Mouse (Mus musculus): Measurements from ENCODE around the gene Rnf111. TPM values are rescaled to one million over a fixed set of nuclear protein-coding genes. Genes with fewer than 3 reads are reported as not detected.

The Rnf111 gene
- total RNA-seq, 2 experiments from 2014 or later, result 13.3 to 14.0 TPM

DNA sequence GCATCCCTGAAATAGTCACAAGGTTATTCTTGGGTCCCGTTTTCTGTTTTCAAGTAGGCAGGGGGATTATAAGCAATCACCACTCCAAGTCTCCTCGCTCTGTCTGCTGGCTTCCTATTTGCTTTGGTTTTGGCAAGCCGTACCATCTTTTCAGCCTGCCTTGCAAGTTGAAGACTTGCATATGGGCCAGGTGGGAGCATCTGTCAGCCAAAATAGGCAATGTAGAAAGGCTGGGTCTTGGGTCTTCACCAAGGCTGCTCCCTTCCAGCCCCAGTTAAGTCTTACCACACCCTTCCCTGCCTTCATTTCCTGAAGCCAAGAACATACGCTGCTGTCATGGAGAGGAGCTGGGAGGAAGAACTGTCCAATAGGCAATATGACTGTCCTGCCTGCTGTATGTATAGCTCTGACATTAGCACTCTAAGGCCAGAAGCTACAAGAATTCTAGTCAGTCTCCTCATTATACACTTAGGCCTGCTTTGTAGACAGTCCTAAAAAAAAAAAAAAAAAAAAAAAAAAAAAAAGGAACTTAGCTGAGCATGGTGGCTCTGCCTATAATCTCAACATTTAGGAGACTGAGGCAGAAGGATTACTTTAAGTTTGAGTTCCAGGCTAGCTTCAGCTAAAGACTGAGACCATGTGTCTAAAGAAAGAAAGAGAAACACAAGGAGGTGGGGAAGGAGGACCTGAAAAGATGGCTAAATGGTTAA lies 116.0 kb downstream of the Rnf111 start:
- TF ChIP-seq CTCF (IDR thresholded peaks at IDR 0.05), result no peak
- Histone ChIP-seq H3K27ac (no peak overlapping the region), H3K4me3 (no peak overlapping the region)
- intact Hi-C loops (cut with DNase I), result no loop called here
- peak; percentile 56 for DNase-seq

DNA sequence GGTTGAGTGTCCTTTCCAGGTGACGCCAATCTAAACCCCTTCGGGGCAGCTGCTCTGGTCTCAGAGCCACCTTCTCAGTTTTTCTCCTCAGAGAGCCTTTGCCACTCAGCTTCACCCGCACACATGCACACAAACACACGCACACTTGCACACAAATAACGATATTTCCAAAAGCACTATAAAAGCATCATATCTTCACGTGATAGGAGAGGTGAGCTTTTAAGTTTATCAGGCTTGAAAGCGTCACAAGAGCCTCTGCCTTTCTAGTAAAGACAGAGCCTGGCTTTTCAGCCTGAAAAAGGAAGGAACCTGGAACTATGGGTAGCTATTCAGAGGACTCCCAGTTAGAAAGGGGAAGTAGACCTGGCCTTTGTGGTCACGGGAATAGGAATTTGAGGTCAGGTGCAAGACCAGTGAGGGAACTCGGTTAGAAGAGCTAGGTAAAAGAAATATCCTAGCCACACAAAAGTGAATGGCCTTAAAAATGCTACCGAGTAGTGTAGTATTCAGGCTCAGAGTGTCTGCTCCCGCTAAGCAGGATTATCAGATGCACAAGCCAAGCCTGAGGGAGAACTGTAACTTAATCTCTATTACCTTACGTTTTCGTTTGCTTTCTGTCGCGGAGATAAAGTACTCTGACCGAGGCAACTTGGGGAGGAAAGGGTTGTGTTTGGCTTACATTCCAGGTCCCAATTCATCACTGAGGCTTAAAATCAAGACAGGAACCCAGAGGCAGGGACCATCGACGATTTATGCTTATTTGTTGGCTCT lies 118.4 kb downstream of the Rnf111 start:
- no peak for TF ChIP-seq CTCF (IDR thresholded peaks at IDR 0.05)
- intact Hi-C loops (cut with DNase I), result no loop called here
- no peak overlapping the region for H3K27ac ChIP-seq
- H3K4me3 ChIP-seq, result no peak overlapping the region
- no peak for DNase-seq

GRCm38 (mm10) chr9:70384494-70384893 lies 119.0 kb downstream of the Rnf111 start:
- no peak for TF ChIP-seq CTCF (IDR thresholded peaks at IDR 0.05)
- intact Hi-C loops (cut with DNase I), result no loop called here
- DNase-seq, result no peak

DNA sequence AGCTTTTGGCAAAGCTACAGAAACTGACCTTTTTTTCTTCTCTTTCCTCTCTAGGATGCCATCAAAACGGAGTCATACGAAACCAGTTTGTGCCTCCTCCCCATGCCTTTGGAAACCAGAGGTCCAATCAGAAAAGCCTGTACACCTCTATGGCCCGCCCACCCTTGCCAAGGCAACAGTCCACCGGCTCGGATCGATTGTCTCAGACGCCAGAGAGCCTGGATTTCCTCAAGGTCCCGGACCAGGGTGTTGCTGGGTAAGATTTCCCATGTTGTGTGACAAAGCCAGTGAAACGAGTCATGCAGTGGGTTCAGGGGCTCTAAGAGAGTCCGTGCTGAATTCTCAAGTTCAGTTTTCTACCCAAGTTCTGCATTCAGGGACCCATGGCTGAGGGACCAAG lies 119.8 kb downstream of the Rnf111 start:
- no peak for TF ChIP-seq CTCF (IDR thresholded peaks at IDR 0.05)
- intact Hi-C loops (cut with DNase I), result no loop called here
- no peak for DNase-seq

More at GRCm38 (mm10) chr9:70384494-70384893, 119.0 kb downstream of the Rnf111 start:
- Histone ChIP-seq H3K27ac (no peak overlapping the region), H3K4me3 (no peak overlapping the region)

DNA sequence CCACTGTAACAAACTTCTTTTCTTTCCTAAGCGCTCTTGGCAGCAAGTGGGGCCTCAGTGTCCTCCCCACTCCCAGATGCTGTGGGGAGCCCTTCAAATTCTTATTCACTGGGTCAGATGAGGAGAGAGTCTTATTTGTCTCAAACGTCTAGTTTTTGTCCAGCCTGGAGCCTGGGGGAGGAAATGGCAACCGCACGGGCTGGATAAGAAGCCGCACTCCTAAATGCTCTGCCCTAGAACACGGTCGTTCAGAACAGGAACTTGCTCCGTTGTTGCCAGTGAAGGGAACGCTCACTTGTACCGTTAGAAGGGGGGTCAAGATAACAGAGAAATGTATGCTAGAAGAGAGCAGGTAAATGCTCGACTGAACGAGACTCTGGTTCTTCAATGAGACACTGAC lies 121.4 kb downstream of the Rnf111 start:
- peak; percentile 34 for DNase-seq
- Histone ChIP-seq H3K4me3 (no peak overlapping the region), H3K27ac (peak overlapping the region; percentile 43; the same call in 1 of the 2 replicates)
- no peak for TF ChIP-seq CTCF (IDR thresholded peaks at IDR 0.05)
- intact Hi-C loops (cut with DNase I), result no loop called here

More for the DNA sequence above, 119.8 kb downstream of the Rnf111 start:
- no peak overlapping the region for H3K4me3 ChIP-seq
- H3K27ac ChIP-seq, result no peak overlapping the region

DNA sequence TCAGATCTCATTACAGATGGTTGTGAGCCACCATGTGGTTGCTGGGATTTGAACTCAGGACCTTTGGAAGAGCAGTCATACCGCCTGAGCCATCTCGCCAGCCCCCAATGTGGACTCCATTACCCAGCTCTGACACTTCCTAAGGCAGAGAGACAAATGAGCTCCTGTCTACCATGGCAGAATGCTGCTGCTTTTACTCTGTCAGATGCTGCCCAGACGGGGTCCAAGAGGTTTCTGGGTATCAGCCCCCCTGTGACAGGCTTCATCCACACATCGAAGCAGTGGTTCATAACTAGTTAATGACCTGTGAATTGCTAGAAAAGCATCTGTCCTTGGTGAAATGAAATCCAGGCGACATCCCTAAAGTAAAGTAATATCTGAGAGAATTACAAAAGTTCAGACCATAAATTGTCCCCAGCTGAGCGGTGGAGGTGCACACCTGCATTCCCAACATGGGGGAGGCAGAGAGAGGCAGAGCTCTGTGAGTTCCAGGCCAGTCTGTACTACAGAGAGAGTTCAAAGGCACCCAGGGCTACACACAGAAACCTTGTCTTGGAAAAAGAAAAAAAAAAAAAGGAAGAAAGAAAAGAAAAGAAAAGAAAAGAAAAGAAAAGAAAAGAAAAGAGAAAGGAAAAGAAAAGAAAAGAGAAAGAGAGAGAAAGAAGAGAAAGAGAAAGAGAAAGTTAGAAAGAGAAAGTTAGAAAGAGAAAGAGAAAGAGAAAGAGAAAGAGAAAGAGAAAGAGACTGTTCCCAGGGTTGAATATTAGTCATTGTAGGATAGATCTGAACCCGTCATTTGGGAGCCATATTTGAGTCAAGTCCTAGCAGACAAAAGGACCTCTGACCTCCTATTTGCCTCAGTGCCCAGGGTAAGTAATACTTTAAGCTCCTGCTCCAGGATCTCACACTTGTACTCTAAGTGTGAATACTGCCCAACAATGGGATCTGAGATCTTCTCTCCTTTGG lies 123.7 kb downstream of the Rnf111 start:
- Histone ChIP-seq H3K4me3 (no peak overlapping the region), H3K27ac (no peak overlapping the region)
- intact Hi-C loops (cut with DNase I), result no loop called here
- no peak for TF ChIP-seq CTCF (IDR thresholded peaks at IDR 0.05)
- DNase-seq, result no peak

Small RNA genes within 50 kb of the gene (microRNA-seq; reads per million reads assigned to microRNA genes)
- gene Mir5626, result not detected

Other genes starting within 250 kb of the Rnf111 start
- under 1 TPM in 1 of 2 experiments, not detected in 1; 0.26 TPM for gene Ccnb2, start 82.2 kb downstream of the Rnf111 start, total RNA-seq (2021)
- 10 to 100 TPM; 16.9 to 20.9 TPM for gene Sltm, start 39.0 kb upstream of the Rnf111 start, total RNA-seq (2021)
- gene Gm10642, start 152.5 kb upstream of the Rnf111 start, total RNA-seq (2021), result under 1 TPM in 1 of 2 experiments, not detected in 1; 0.26 TPM
- gene Mindy2, start 153.4 kb upstream of the Rnf111 start, total RNA-seq (2021), result 10 to 100 TPM; 12.3 to 17.9 TPM
- 10 to 100 TPM; 14.1 to 17.3 TPM for gene Adam10, start 175.3 kb upstream of the Rnf111 start, total RNA-seq (2021)